Mouse (Mus musculus) limb, embryonic 15.5 days (tissue): ENCODE results near the gene Rad9a. TPM values are rescaled to one million over a fixed set of nuclear protein-coding genes. Genes with fewer than 3 reads are reported as not detected.
A peak's percentile ranks its signal among the peaks of the same experiment; 100 is the strongest.

ENCODE experiments used
- ATAC-seq: fragments of 200-750 bp; cut with Nextera tagmentation; 2 replicates; pipeline ENCODE4 v1.8.0; 2017; ENCODE audit warnings: low read depth, moderate TSS enrichment; ENCODE audit not compliant: insufficient number of reproducible peaks, low FRiP score, low TSS enrichment
- H3K27ac ChIP-seq: fragments of 300-500 bp; sonication (generic); 2 replicates; pipeline ENCODE4 v1.5.1; 2015; ENCODE audit warnings: moderate library complexity, mild to moderate bottlenecking, inconsistent platforms
- H3K27me3 ChIP-seq: fragments of 300-500 bp; sonication (generic); 2 replicates; pipeline ENCODE4 v1.6.1; 2015; ENCODE audit warnings: inconsistent platforms
- H3K36me3 ChIP-seq: fragments of 300-500 bp; sonication (generic); 2 replicates; pipeline ENCODE4 v1.6.1; 2015; ENCODE audit warnings: inconsistent platforms
- H3K4me1 ChIP-seq: fragments of 300-500 bp; sonication (generic); 2 replicates; pipeline ENCODE4 v1.6.1; 2015; ENCODE audit warnings: inconsistent platforms
- H3K4me2 ChIP-seq: fragments of 300-500 bp; sonication (generic); 2 replicates; pipeline ENCODE4 v1.6.1; 2015; ENCODE audit warnings: mild to moderate bottlenecking, inconsistent platforms
- H3K4me3 ChIP-seq: fragments of 300-500 bp; sonication (generic); 2 replicates; pipeline ENCODE4 v1.5.1; 2015; ENCODE audit warnings: mild to moderate bottlenecking, inconsistent platforms
- H3K9ac ChIP-seq: fragments of 300-500 bp; sonication (generic); 2 replicates; pipeline ENCODE4 v1.6.1; 2015; ENCODE audit warnings: inconsistent platforms
- H3K9me3 ChIP-seq: fragments of 300-500 bp; sonication (generic); 2 replicates; pipeline ENCODE4 v1.6.1; 2016; ENCODE audit warnings: inconsistent platforms
- WGBS: fragments of 180-500 bp; shearing (Covaris S2); methylation state at CpG from one replicate; pipeline ENCODE4 v1.1.7; 2015; 5-methylcytosine and 5-hydroxymethylcytosine counted together
- polyA plus RNA-seq: library from polyadenylated mRNA; unstranded; fragments of >200 nt; fragmentation: Nextera tagmentation; extraction: Ambion mirVana; gene quantifications from 2 replicates; pipeline ENCODE4 v1.2.1, GENCODE M21; 2015

The Rad9a gene
- polyA plus RNA-seq, 1 experiment from 2014 or later: 31.6 TPM

GRCm38 (mm10) chr19:4229451-4230076 is 28.1 kb upstream of the Rad9a start:
- no peaks in the 10 kb centered on the region for H3K36me3 ChIP-seq
- 27% methylated on average over 9 of the region's 9 CpGs for WGBS
- H3K9ac ChIP-seq: no peak overlapping the region
- H3K27me3 ChIP-seq: peaks cover 6% of the 10 kb centered on the region
- no peaks in the 10 kb centered on the region for H3K9me3 ChIP-seq
- no peak overlapping the region for H3K4me2 ChIP-seq
- no peak overlapping the region for H3K27ac ChIP-seq
- H3K4me1 ChIP-seq: peaks cover 13% of the 10 kb centered on the region
- H3K4me3 ChIP-seq: no peak overlapping the region
- no peak for ATAC-seq

DNA sequence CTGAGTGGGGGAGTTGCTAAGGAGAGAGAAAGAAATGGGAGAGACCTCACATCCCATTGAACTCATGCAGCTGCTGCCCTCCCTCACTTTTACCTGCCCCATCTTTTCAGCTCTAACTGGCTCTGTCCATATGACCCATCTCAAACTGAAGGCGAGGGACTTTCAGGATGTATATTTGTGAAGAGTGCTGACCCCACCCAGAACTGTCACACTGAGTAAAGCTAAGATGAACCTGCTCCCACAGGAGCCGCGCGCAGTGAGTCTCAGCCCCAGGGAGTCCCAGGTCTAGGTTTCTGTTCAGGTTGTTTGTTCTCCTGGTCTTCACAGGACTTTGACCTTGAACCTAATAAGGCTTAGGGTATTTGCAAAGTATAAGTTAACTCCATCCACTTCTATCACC is 27.4 kb upstream of the Rad9a start:
- Histone ChIP-seq H3K4me2 (no peak overlapping the region), H3K4me1 (peaks cover 13% of the 10 kb centered on the region), H3K36me3 (no peaks in the 10 kb centered on the region), H3K27ac (no peak overlapping the region), H3K9ac (no peak overlapping the region), H3K9me3 (no peaks in the 10 kb centered on the region), H3K27me3 (peaks cover 6% of the 10 kb centered on the region), H3K4me3 (no peak overlapping the region)
- no peak for ATAC-seq
- 76% methylated on average over 4 of the region's 4 CpGs for WGBS

- Histone ChIP-seq H3K27me3 (peaks cover 6% of the 10 kb centered on the region), H3K9ac (no peak overlapping the region), H3K4me1 (peaks cover 13% of the 10 kb centered on the region), H3K4me2 (no peak overlapping the region), H3K27ac (no peak overlapping the region), H3K9me3 (no peaks in the 10 kb centered on the region), H3K36me3 (no peaks in the 10 kb centered on the region), H3K4me3 (no peak overlapping the region)
- ATAC-seq: no peak
- WGBS: 12% methylated on average over 8 of the region's 8 CpGs
These were observed 26.6 kb upstream of the Rad9a start for GRCm38 (mm10) chr19:4227894-4228678.

- no peak for ATAC-seq
- H3K4me2 ChIP-seq: no peak overlapping the region
- no peak overlapping the region for H3K9ac ChIP-seq
- peaks cover 12% of the 10 kb centered on the region for H3K4me1 ChIP-seq
- H3K36me3 ChIP-seq: peaks cover 5% of the 10 kb centered on the region
- WGBS: 73% methylated on average over 5 of the region's 5 CpGs
- H3K4me3 ChIP-seq: no peak overlapping the region
- H3K9me3 ChIP-seq: no peaks in the 10 kb centered on the region
- no peak overlapping the region for H3K27ac ChIP-seq
- H3K27me3 ChIP-seq: peaks cover 6% of the 10 kb centered on the region
These were observed 26.0 kb upstream of the Rad9a start for GRCm38 (mm10) chr19:4227446-4227845.

GRCm38 (mm10) chr19:4226779-4227178 is 25.3 kb upstream of the Rad9a start:
- Histone ChIP-seq H3K4me1 (peaks cover 13% of the 10 kb centered on the region), H3K9me3 (no peaks in the 10 kb centered on the region), H3K9ac (no peak overlapping the region), H3K36me3 (peaks cover 12% of the 10 kb centered on the region), H3K27me3 (peaks cover 6% of the 10 kb centered on the region), H3K4me2 (no peak overlapping the region), H3K27ac (no peak overlapping the region), H3K4me3 (no peak overlapping the region)
- WGBS: 87% methylated on average over 7 of the region's 7 CpGs
- no peak for ATAC-seq

- 77% methylated on average over 11 of the region's 11 CpGs for WGBS
- no peak overlapping the region for H3K4me2 ChIP-seq
- no peak overlapping the region for H3K4me3 ChIP-seq
- no peaks in the 10 kb centered on the region for H3K9me3 ChIP-seq
- H3K27me3 ChIP-seq: no peaks in the 10 kb centered on the region
- H3K36me3 ChIP-seq: peaks cover 15% of the 10 kb centered on the region
- H3K4me1 ChIP-seq: peaks cover 47% of the 10 kb centered on the region
- H3K27ac ChIP-seq: no peak overlapping the region
- no peak for ATAC-seq
- no peak overlapping the region for H3K9ac ChIP-seq
These were observed 20.7 kb upstream of the Rad9a start for GRCm38 (mm10) chr19:4222165-4222564.

DNA sequence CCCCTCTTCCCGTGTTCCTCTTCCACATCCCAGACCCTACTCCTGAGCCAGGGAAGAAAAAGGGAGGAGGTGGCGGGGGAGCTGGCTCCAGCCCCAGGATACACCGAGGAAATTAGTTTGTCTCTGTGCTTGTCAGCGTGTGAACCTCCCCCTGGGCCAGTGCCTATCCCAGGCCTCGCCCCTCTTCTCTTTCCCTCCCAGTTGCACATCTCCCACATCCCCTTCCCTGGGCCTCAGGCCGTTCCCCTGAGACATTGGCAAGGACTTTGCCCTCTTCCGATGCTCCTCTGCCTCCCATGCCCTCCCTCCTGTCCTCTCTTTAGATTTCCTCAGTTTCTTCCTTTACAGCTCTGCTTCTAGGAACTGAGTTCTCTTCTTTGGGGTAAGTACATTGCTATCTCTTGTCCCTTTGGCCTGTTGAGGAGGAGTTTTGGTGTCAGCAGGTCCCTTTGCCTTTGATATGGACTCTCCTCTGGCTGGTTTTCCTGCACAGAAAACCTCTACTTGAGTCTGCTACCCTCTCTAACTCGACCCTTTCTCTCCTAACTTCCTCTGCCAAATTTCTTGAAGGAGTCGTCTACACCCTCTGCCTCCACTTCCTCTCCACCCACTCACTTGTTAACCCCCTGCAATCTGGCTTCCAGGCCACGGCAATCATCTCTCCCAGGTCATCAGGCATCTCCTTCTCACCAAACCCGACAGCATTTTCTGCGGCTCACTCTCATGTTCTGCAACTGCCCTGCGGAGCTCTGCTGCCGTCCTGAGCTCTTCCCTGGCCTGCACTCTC is 19.7 kb upstream of the Rad9a start:
- no peak for ATAC-seq

GRCm38 (mm10) chr19:4220416-4220815 is 19.0 kb upstream of the Rad9a start:
- Histone ChIP-seq H3K4me3 (no peak overlapping the region), H3K27me3 (no peaks in the 10 kb centered on the region), H3K4me1 (peaks cover 63% of the 10 kb centered on the region), H3K9me3 (no peaks in the 10 kb centered on the region), H3K9ac (no peak overlapping the region), H3K36me3 (peaks cover 15% of the 10 kb centered on the region), H3K27ac (peak overlapping the region; percentile 69), H3K4me2 (0 out of 2 replicates have a peak overlapping the region, but pooled peaks have one; percentile 7)
- no peak for ATAC-seq
- WGBS: 37% methylated on average over 4 of the region's 4 CpGs

More for the DNA sequence above, 19.7 kb upstream of the Rad9a start:
- H3K27me3 ChIP-seq: no peaks in the 10 kb centered on the region
- H3K4me1 ChIP-seq: peaks cover 57% of the 10 kb centered on the region
- 27% methylated on average over 14 of the region's 14 CpGs for WGBS
- peaks cover 15% of the 10 kb centered on the region for H3K36me3 ChIP-seq
- H3K27ac ChIP-seq: peak overlapping the region; percentile 69
- H3K9ac ChIP-seq: 0 out of 2 replicates have a peak overlapping the region, but pooled peaks have one; percentile 1
- H3K4me3 ChIP-seq: no peak overlapping the region; the same call in 1 of the 2 replicates
- no peaks in the 10 kb centered on the region for H3K9me3 ChIP-seq
- 0 out of 2 replicates have a peak overlapping the region, but pooled peaks have one; percentile 7 for H3K4me2 ChIP-seq

- Histone ChIP-seq H3K9ac (no peak overlapping the region), H3K27me3 (no peaks in the 10 kb centered on the region), H3K4me2 (0 out of 2 replicates have a peak overlapping the region, but pooled peaks have one; percentile 7), H3K4me3 (no peak overlapping the region), H3K36me3 (peaks cover 15% of the 10 kb centered on the region), H3K27ac (no peak overlapping the region), H3K4me1 (peaks cover 67% of the 10 kb centered on the region), H3K9me3 (no peaks in the 10 kb centered on the region)
- WGBS: 72% methylated on average over 6 of the region's 6 CpGs
- ATAC-seq: no peak
These were observed 18.5 kb upstream of the Rad9a start for GRCm38 (mm10) chr19:4219943-4220342.

DNA sequence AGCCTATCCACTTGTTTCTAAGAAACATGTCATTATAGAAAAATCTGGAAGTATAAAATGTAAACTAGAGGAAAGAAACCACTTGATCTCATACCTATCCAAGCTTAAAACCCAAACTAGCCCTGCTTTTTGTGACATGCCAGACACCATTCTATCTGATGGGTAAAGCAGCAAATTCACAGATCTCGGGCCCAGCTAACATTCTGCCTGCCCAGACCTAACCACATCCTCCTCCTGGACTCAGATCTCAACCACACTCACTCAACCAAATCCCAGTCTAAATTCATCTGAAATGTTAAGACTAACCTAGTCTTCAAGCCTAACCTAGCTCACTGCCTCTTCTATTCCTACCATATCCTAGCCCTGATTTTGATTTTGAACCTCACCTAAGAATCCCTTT is 17.3 kb upstream of the Rad9a start:
- H3K4me2 ChIP-seq: no peak overlapping the region
- no peak for ATAC-seq
- H3K4me1 ChIP-seq: peaks cover 73% of the 10 kb centered on the region
- H3K4me3 ChIP-seq: no peak overlapping the region
- no peak overlapping the region for H3K9ac ChIP-seq
- H3K27me3 ChIP-seq: no peaks in the 10 kb centered on the region
- WGBS: 79% methylated on average over 1 of the region's 1 CpGs
- peaks cover 15% of the 10 kb centered on the region for H3K36me3 ChIP-seq
- H3K27ac ChIP-seq: no peak overlapping the region
- H3K9me3 ChIP-seq: no peaks in the 10 kb centered on the region

- no peaks in the 10 kb centered on the region for H3K9me3 ChIP-seq
- H3K4me3 ChIP-seq: no peak overlapping the region
- no peaks in the 10 kb centered on the region for H3K27me3 ChIP-seq
- 80% methylated on average over 11 of the region's 11 CpGs for WGBS
- no peak overlapping the region for H3K4me2 ChIP-seq
- peaks cover 15% of the 10 kb centered on the region for H3K36me3 ChIP-seq
- no peak overlapping the region for H3K27ac ChIP-seq
- peaks cover 78% of the 10 kb centered on the region for H3K4me1 ChIP-seq
- no peak for ATAC-seq
- H3K9ac ChIP-seq: no peak overlapping the region
These were observed 16.8 kb upstream of the Rad9a start for GRCm38 (mm10) chr19:4218293-4218692.

- Histone ChIP-seq H3K4me3 (no peak overlapping the region), H3K9me3 (no peaks in the 10 kb centered on the region), H3K9ac (no peak overlapping the region), H3K36me3 (peaks cover 14% of the 10 kb centered on the region), H3K27me3 (no peaks in the 10 kb centered on the region), H3K4me1 (peaks cover 83% of the 10 kb centered on the region), H3K27ac (no peak overlapping the region), H3K4me2 (no peak overlapping the region)
- 34% methylated on average over 3 of the region's 3 CpGs for WGBS
- no peak for ATAC-seq
These were observed 16.4 kb upstream of the Rad9a start for GRCm38 (mm10) chr19:4217855-4218254.
